Mouse (Mus musculus) midbrain, postnatal 0 days (tissue): ENCODE measurements around the gene Zbtb4. TPM values are rescaled to one million over a fixed set of nuclear protein-coding genes. Genes with fewer than 3 reads are reported as not detected.

Experiments used
- ATAC-seq: fragments of 200-750 bp; cut with Nextera tagmentation; 2 replicates; pipeline ENCODE4 v1.8.0; 2017; ENCODE audit warnings: moderate number of reproducible peaks, mild to moderate bottlenecking, moderate TSS enrichment, moderate library complexity; ENCODE audit not compliant: low FRiP score
- DNase-seq: peaks from one replicate; pipeline ENCODE4 v3.0.0-alpha.2; 2015; ENCODE audit warnings: low spot score
- H3K27ac ChIP-seq: fragments of 300-500 bp; sonication (generic); 2 replicates; pipeline ENCODE4 v1.5.1; 2014; ENCODE audit warnings: low read depth, mild to moderate bottlenecking, low read length, mixed read lengths
- H3K27me3 ChIP-seq: fragments of 300-500 bp; sonication (generic); 2 replicates; pipeline ENCODE4 v1.6.1; 2014; ENCODE audit warnings: low read length, control low read depth, mixed read lengths; ENCODE audit not compliant: insufficient read depth
- H3K36me3 ChIP-seq: fragments of 300-500 bp; sonication (generic); 2 replicates; pipeline ENCODE4 v1.6.1; 2014; ENCODE audit warnings: low read length, control low read depth, mixed read lengths; ENCODE audit not compliant: insufficient read depth
- H3K4me1 ChIP-seq: fragments of 300-500 bp; sonication (generic); 2 replicates; pipeline ENCODE4 v1.6.1; 2014; ENCODE audit warnings: mild to moderate bottlenecking, control low read depth, antibody characterized with exemption, low read length, mixed read lengths; ENCODE audit not compliant: insufficient read depth
- H3K4me2 ChIP-seq: fragments of 300-500 bp; sonication (generic); 2 replicates; pipeline ENCODE4 v1.6.1; 2014; ENCODE audit warnings: low read depth, mild to moderate bottlenecking, low read length, mixed read lengths; ENCODE audit not compliant: poor library complexity, severe bottlenecking
- H3K4me3 ChIP-seq: fragments of 300-500 bp; sonication (generic); 2 replicates; pipeline ENCODE4 v1.5.1; 2014; ENCODE audit warnings: low read depth, mild to moderate bottlenecking, low read length, moderate library complexity
- H3K9ac ChIP-seq: fragments of 300-500 bp; sonication (generic); replicated peaks from 2 replicates; pipeline ENCODE4 v1.6.1; 2014; ENCODE audit warnings: mild to moderate bottlenecking, low read length, moderate library complexity, mixed read lengths; ENCODE audit not compliant: poor library complexity, severe bottlenecking
- H3K9me3 ChIP-seq: fragments of 300-500 bp; sonication (generic); 2 replicates; pipeline ENCODE4 v1.6.1; 2016; ENCODE audit warnings: low read length, control low read depth
- CTCF ChIP-seq: IDR thresholded peaks from 2 replicates; pipeline ENCODE4 v1.5.1; 2016; ENCODE audit warnings: antibody characterized with exemption, mild to moderate bottlenecking
- WGBS: fragments of 180-500 bp; shearing (Covaris S2); extraction: QIAGEN DNeasy Blood & Tissue Kit; methylation state at CpG from one replicate; pipeline ENCODE4 v1.1.7; 2014; 5-methylcytosine and 5-hydroxymethylcytosine counted together
- polyA plus RNA-seq: library from polyadenylated mRNA; unstranded; fragments of >200 nt; fragmentation: Nextera tagmentation; extraction: Ambion mirVana; gene quantifications from 2 replicates; pipeline ENCODE4 v1.2.1, GENCODE M21; 2015
- total RNA-seq: library from RNA; depleted of rRNA; stranded (reverse); fragments of >200 nt; gene quantifications from 2 replicates; pipeline ENCODE4 v1.2.3, GENCODE M21; 2014

Gene Zbtb4
- total and polyA plus RNA-seq, 2 experiments from 2014 or later, result 5.0 to 34.3 TPM

DNA sequence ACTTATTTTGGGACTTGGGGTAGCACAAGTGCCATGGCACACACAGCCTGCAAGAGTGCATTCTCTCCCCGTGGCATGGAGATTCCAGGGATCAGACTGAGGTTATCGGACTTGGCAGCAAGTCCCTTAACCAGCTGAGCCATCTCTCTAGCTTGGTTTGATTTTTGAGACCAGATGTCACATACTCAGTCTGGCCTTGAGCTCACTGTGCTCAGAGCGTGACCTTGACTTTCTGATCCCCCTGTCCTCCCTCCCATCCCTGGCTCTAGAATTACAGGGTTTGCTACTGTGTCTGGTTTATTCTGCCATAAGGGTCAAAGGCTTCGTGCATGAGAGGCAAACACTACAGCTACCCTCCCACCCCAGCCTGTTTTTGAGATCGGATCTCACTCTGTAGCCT, 23.7 kb downstream of the Zbtb4 start:
- Histone ChIP-seq H3K27me3 (no peaks in the 10 kb centered on the region), H3K27ac (no peak overlapping the region), H3K9ac (no peak overlapping the region), H3K4me2 (no peak overlapping the region), H3K9me3 (no peaks in the 10 kb centered on the region), H3K36me3 (no peaks in the 10 kb centered on the region), H3K4me3 (no peak overlapping the region), H3K4me1 (no peaks in the 10 kb centered on the region)
- WGBS, result 78% methylated on average over 5 of the region's 5 CpGs
- TF ChIP-seq CTCF, result no peak
- ATAC-seq (no peak), DNase-seq (no peak)

DNA sequence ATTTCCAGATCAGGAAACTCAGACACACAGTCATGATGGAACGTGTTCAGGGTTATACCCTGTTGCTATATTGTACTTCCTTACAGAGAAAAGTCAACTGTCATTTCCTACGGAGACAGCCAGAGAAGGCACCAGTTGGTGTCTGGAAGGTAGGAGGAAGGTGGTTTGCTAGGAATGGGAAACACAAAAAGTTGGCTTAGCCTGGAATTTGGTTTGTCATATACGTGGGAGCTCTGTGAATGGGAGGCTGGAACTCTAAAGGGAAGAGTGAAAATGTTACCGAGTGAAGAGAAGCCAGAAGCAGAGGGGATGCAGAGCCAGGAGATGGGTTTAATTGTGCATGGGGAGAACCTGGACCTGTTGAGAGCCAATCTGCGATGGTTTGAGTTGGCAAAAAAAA, 25.7 kb downstream of the Zbtb4 start:
- H3K4me2 ChIP-seq, result no peak overlapping the region
- H3K4me1 ChIP-seq, result no peaks in the 10 kb centered on the region
- DNase-seq, result no peak
- H3K9ac ChIP-seq, result no peak overlapping the region
- no peak for TF ChIP-seq CTCF
- H3K9me3 ChIP-seq, result no peaks in the 10 kb centered on the region
- no peak overlapping the region for H3K27ac ChIP-seq
- H3K27me3 ChIP-seq, result no peaks in the 10 kb centered on the region
- no peak for ATAC-seq
- no peaks in the 10 kb centered on the region for H3K36me3 ChIP-seq
- WGBS, result 70% methylated on average over 5 of the region's 5 CpGs
- H3K4me3 ChIP-seq, result no peak overlapping the region

DNA sequence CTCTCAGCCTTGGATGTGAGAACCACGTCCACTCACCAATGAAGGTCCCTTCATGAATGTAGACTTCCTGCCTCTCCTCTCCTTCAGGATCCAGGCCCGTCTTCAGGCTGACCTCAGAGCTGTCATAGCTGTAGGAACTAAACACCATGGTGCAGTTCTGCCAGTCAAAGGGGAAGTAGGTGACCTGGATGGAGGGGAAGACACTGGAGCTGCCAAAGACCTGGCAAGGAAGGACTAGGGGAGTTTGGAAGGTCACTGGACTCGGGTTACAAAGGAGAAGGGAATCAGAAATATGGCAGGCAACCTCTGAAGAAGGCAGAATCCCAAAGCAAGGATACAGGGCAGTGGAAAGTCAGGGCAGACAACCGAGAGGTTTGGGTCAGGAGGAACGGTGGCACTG, 27.7 kb downstream of the Zbtb4 start:
- 64% methylated on average over 5 of the region's 5 CpGs for WGBS
- DNase-seq (no peak), ATAC-seq (no peak)
- Histone ChIP-seq H3K9ac (no peak overlapping the region), H3K27me3 (no peaks in the 10 kb centered on the region; the same call in 1 of the 2 replicates), H3K36me3 (0 out of 2 replicates have a peak, but pooled peaks cover 6% of the 10 kb centered on the region), H3K4me2 (no peak overlapping the region), H3K9me3 (no peaks in the 10 kb centered on the region), H3K4me1 (no peaks in the 10 kb centered on the region), H3K27ac (no peak overlapping the region), H3K4me3 (no peak overlapping the region)
- TF ChIP-seq CTCF, result no peak

DNA sequence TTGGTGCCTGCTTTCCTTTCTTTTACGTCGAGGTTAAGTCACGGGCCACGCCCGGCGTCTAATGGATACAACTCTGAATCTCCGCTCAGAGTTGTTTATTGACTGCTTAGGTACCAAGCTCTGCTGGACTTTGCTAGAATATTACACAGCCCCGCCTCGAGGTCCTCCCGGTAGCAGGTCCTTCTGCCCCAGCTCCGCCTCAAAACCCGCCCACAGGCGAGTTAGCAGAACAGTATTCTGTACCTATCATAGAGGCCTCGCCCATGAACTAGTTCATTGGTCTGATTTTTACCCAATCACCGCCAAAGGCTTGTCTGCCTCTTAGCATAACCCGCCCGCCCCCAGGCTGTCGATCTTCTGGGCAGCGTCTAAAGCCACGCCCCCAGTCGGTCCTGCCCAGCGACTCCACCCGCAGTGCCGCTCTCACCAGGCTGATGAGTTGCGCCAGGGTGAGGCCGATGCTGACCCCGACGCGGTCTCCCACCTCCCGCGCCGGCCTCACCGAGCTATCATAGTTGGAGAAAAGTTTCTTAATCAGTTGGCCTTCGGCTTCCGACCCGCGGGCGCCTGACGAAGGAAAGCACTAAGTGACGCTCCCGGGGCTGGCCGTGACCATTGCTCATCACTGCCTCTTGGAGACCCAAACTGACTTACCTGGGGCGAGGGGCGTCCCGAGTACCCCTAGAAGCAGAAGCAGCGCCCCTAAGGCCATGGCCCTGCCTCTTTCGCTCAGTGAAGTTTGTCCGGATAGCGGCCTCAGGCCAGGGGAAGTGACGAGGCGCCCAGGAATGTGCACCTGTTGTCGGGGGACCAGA, 29.7 kb downstream of the Zbtb4 start, which contains the start of gene Chrnb1:
Chrnb1 (minus strand) TSS at position 776 of the 815 bp plus-strand sequence.
- Histone ChIP-seq H3K4me2 (peak within 1 kb of the TSS; percentile 80), H3K4me3 (peak within 1 kb of the TSS; percentile 40), H3K27me3 (no peaks in the 10 kb centered on the region; the same call in 1 of the 2 replicates), H3K9me3 (no peaks in the 10 kb centered on the region), H3K4me1 (peaks cover 8% of the 10 kb centered on the region; the same call in 1 of the 2 replicates), H3K27ac (no peak within 1 kb of the TSS), H3K36me3 (0 out of 2 replicates have a peak, but pooled peaks cover 6% of the 10 kb centered on the region), H3K9ac (no peak within 1 kb of the TSS)
- WGBS, result 3% methylated on average over 52 of the region's 52 CpGs
- DNase-seq (peak; percentile 97), ATAC-seq (peak; percentile 90)
- no peak for TF ChIP-seq CTCF

DNA sequence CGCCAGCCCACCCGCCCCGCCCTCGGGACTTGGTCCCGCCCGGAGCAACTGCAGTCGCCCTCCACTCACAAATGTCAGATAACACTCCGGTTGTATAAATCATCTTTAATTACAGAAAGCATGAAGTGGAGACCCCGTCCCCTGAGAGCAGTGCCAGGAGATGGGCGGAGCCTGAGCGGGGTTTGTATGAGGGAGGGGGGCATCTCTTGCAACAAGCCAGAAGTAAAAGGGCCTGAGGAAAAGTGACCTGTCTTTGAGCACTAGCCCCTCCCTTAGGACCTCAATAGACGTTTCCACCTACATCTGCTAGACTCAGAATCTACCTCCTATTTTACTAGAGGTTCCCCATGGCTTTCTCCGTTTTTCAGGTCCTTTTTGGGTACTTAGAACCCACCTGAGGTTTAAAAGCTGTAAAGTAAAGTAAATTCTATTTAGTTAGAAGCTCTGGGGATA, 30.3 kb downstream of the Zbtb4 start:
- no peak overlapping the region for H3K9ac ChIP-seq
- no peak for DNase-seq
- no peaks in the 10 kb centered on the region for H3K9me3 ChIP-seq
- H3K27me3 ChIP-seq, result no peaks in the 10 kb centered on the region; the same call in 1 of the 2 replicates
- no peak for TF ChIP-seq CTCF
- 0 out of 2 replicates have a peak, but pooled peaks cover 6% of the 10 kb centered on the region for H3K36me3 ChIP-seq
- H3K4me3 ChIP-seq, result peak overlapping the region; percentile 40
- WGBS, result 5% methylated on average over 12 of the region's 13 CpGs
- H3K4me2 ChIP-seq, result peak overlapping the region; percentile 80
- no peak for ATAC-seq
- no peak overlapping the region for H3K27ac ChIP-seq
- H3K4me1 ChIP-seq, result peaks cover 8% of the 10 kb centered on the region; the same call in 1 of the 2 replicates

DNA sequence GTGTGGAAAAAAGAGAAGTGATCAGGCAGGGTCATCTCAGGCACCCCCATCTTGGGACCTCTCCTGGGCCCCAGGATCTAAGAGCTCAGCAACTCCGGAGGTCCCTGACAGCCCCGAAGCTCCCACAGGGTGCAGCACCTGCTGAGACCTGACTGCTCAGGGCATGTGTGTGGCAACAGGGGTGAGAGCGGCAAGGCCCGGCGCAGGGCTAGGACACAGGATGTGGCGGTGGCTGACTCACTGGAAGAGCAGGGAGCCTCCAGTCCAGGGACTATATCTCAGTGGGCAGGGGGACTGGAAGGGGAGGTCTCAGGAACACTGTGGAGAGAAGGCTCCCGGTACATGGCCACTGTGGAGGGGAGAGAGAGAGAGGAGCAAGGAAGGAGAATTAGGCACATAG, 32.2 kb downstream of the Zbtb4 start:
- Histone ChIP-seq H3K9me3 (no peaks in the 10 kb centered on the region), H3K27ac (no peak overlapping the region), H3K4me3 (no peak overlapping the region), H3K27me3 (no peaks in the 10 kb centered on the region; the same call in 1 of the 2 replicates), H3K4me1 (peaks cover 8% of the 10 kb centered on the region; the same call in 1 of the 2 replicates), H3K36me3 (0 out of 2 replicates have a peak, but pooled peaks cover 6% of the 10 kb centered on the region), H3K9ac (no peak overlapping the region), H3K4me2 (no peak overlapping the region)
- TF ChIP-seq CTCF, result no peak
- DNase-seq (no peak), ATAC-seq (no peak)
- 72% methylated on average over 7 of the region's 7 CpGs for WGBS
